Mouse (Mus musculus): ENCODE measurements at regions not wholly inside any gene's neighbourhood (a gene's known extent, or its start where the extent isn't known, plus 50 kb on each side); places are given as distances from the start of the nearest gene placed in this dataset.

DNA sequence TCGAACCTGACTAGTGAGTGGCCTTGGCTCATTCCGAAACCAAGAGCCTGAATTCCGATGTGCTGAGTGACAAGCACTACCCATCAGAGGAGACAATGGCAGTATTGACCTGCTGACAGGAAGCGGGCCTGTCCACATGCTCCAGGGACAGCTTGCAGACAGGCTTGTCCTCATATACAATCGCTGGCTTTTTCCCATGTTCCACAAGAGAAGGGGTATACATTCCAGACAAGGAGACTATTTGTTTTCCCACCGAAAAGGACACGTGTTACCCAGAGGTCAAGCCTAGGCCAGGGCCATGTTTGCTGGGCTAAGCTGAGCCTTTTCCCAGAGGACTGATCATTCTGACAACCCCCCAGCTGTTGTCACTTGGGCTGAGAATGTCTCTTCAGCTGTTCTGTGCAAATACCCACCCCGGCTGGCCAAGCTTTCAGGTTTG is 77.5 kb upstream of the Spon1 start:
- TF ChIP-seq EP300 (IDR thresholded peaks at IDR 0.05; ENCODE audit: low read depth) (no peak), CTCF (IDR thresholded peaks at IDR 0.05; ENCODE audit: low read depth) (no peak)
- Histone ChIP-seq H3K4me1 (ENCODE audit: control insufficient read depth, insufficient read depth) (no peaks in the 10 kb centered on the region), H3K27me3 (ENCODE audit: control insufficient read depth, insufficient read depth, low read length) (no peaks in the 10 kb centered on the region), H3K4me2 (ENCODE audit: low read depth, low read length) (no peak overlapping the region), H3K9ac (replicated peaks; ENCODE audit: low read depth, low read length) (no peak overlapping the region), H3K27ac (ENCODE audit: low read depth) (no peak overlapping the region), H3K9me3 (replicated peaks; ENCODE audit: control insufficient read depth, low read length) (no peaks in the 10 kb centered on the region), H3K4me3 (ENCODE audit: low read depth, low read length) (no peak overlapping the region), H3K36me3 (replicated peaks; ENCODE audit: control insufficient read depth, insufficient read depth, low read length) (no peaks in the 10 kb centered on the region)
- WGBS: 24% methylated on average over 8 of the region's 8 CpGs
- ATAC-seq (ENCODE audit: insufficient read depth, low read depth) (peak; percentile 44; the same call in 1 of the 2 replicates), DNase-seq (ENCODE audit: low spot score) (no peak)

DNA sequence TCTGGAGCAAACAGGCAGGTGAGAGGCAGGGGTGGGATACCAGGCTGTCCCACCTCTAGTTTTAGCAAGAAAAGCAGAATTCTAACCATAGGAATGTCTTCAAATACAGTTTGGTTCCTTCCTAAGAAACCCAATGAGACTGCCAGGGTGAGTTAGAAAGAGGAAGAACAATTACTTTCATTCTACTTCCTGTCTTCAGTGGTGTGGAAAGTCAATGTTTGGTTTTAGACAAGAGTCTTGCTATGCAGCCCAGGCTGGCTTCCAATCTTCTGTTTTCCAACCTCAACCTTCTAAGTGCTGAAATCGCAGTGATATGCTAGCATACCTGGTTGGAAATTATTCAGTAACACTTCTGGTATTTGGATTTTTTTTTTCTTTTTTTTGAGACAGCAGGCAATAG is 77.1 kb upstream of the Spon1 start:
- Histone ChIP-seq H3K4me2 (ENCODE audit: low read depth, low read length) (no peak overlapping the region), H3K27me3 (ENCODE audit: control insufficient read depth, insufficient read depth, low read length) (no peaks in the 10 kb centered on the region), H3K36me3 (replicated peaks; ENCODE audit: control insufficient read depth, insufficient read depth, low read length) (no peaks in the 10 kb centered on the region), H3K27ac (ENCODE audit: low read depth) (no peak overlapping the region), H3K4me1 (ENCODE audit: control insufficient read depth, insufficient read depth) (no peaks in the 10 kb centered on the region), H3K9me3 (replicated peaks; ENCODE audit: control insufficient read depth, low read length) (no peaks in the 10 kb centered on the region), H3K4me3 (ENCODE audit: low read depth, low read length) (no peak overlapping the region), H3K9ac (replicated peaks; ENCODE audit: low read depth, low read length) (no peak overlapping the region)
- no peak for ATAC-seq (ENCODE audit: insufficient read depth, low read depth)
- 80% methylated on average over 1 of the region's 1 CpGs for WGBS
- no peak for TF ChIP-seq CTCF (IDR thresholded peaks at IDR 0.05; ENCODE audit: low read depth)
- no peak for TF ChIP-seq EP300 (IDR thresholded peaks at IDR 0.05; ENCODE audit: low read depth)
- DNase-seq (ENCODE audit: low spot score): no peak

- no peak overlapping the region for H3K27ac ChIP-seq (ENCODE audit: low read depth)
- 80% methylated on average over 2 of the region's 2 CpGs for WGBS
- TF ChIP-seq EP300 (IDR thresholded peaks at IDR 0.05; ENCODE audit: low read depth): no peak
- no peak for TF ChIP-seq CTCF (IDR thresholded peaks at IDR 0.05; ENCODE audit: low read depth)
Measured at GRCm38 (mm10) chr7:113689131-113689530, 76.7 kb upstream of the Spon1 start.

DNA sequence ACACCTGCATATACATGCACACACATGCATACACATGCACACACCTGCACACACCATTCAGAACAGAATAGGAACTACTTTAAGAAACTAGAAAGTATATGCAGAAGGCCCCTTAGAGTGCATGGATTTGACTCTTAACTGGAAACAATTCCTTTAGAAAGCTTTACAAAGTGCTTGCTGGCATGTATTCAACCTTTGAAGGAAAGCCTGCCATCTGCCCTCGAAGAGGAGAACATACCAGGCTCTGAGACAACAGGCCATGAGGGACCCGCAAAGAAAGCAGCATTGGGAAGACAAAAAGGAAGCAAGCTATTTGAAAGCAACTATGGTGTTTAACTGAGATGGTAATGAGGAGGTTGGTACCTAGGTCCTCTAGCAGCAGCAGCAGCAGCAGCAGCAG is 74.0 kb upstream of the Spon1 start:
- Histone ChIP-seq H3K27me3 (ENCODE audit: control insufficient read depth, insufficient read depth, low read length) (no peaks in the 10 kb centered on the region), H3K4me2 (ENCODE audit: low read depth, low read length) (no peak overlapping the region), H3K9me3 (replicated peaks; ENCODE audit: control insufficient read depth, low read length) (no peaks in the 10 kb centered on the region), H3K4me3 (ENCODE audit: low read depth, low read length) (no peak overlapping the region), H3K36me3 (replicated peaks; ENCODE audit: control insufficient read depth, insufficient read depth, low read length) (no peaks in the 10 kb centered on the region), H3K9ac (replicated peaks; ENCODE audit: low read depth, low read length) (no peak overlapping the region), H3K4me1 (ENCODE audit: control insufficient read depth, insufficient read depth) (no peaks in the 10 kb centered on the region), H3K27ac (ENCODE audit: low read depth) (no peak overlapping the region)
- DNase-seq (ENCODE audit: low spot score) (no peak), ATAC-seq (ENCODE audit: insufficient read depth, low read depth) (no peak)
- TF ChIP-seq CTCF (IDR thresholded peaks at IDR 0.05; ENCODE audit: low read depth): no peak
- WGBS: 28% methylated on average over 2 of the region's 2 CpGs

More at GRCm38 (mm10) chr7:113689131-113689530, 76.7 kb upstream of the Spon1 start:
- no peaks in the 10 kb centered on the region for H3K27me3 ChIP-seq (ENCODE audit: control insufficient read depth, insufficient read depth, low read length)
- no peaks in the 10 kb centered on the region for H3K9me3 ChIP-seq (replicated peaks; ENCODE audit: control insufficient read depth, low read length)
- H3K9ac ChIP-seq (replicated peaks; ENCODE audit: low read depth, low read length): no peak overlapping the region
- DNase-seq (ENCODE audit: low spot score): no peak
- H3K4me3 ChIP-seq (ENCODE audit: low read depth, low read length): no peak overlapping the region
- H3K36me3 ChIP-seq (replicated peaks; ENCODE audit: control insufficient read depth, insufficient read depth, low read length): no peaks in the 10 kb centered on the region
- no peak for ATAC-seq (ENCODE audit: insufficient read depth, low read depth)
- no peaks in the 10 kb centered on the region for H3K4me1 ChIP-seq (ENCODE audit: control insufficient read depth, insufficient read depth)
- no peak overlapping the region for H3K4me2 ChIP-seq (ENCODE audit: low read depth, low read length)

DNA sequence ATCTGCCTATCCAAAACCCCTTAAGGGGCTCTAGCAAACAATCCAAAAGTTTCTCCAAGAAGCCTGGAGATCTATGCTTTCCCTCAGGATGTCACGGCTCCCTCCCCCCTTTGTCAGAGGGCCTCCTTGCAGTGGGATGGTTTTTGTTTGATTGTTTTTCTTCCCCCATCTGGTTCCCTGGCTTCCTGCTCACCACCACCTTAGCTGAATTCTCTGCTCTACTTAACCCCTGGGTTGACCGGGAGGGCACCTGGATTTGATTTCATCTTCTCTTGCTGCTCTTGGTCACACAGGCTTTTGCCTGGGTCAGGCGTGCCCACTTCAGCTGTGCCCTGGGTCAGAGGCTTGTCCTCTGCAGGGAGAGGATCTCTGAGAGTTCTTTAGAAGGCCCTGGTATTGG is 72.3 kb upstream of the Spon1 start:
- DNase-seq (ENCODE audit: low spot score) (no peak), ATAC-seq (ENCODE audit: insufficient read depth, low read depth) (no peak)

DNA sequence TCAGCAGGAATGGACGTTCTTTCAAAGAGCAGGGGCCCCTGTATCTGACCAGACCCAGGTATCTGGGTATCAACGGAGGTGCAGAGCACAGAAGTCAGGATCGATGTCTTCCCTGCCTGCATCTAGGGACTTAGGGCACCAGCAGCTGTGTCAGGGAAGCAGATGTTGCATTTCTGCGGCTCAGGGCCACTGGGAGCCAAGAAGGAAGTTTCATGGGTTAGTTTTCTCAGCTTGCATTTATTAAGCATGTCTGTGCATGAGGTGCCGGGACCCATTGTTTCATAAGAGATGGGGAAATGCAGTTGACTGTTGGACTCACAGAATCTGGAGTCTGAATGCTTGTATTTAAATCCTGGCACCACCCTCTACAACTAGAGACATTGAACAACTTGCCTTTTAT is 71.3 kb upstream of the Spon1 start:
- WGBS: 65% methylated on average over 5 of the region's 5 CpGs
- no peak overlapping the region for H3K4me2 ChIP-seq (ENCODE audit: low read depth, low read length)
- TF ChIP-seq EP300 (IDR thresholded peaks at IDR 0.05; ENCODE audit: low read depth): no peak
- TF ChIP-seq CTCF (IDR thresholded peaks at IDR 0.05; ENCODE audit: low read depth): no peak
- no peak overlapping the region for H3K4me3 ChIP-seq (ENCODE audit: low read depth, low read length)
- ATAC-seq (ENCODE audit: insufficient read depth, low read depth) (no peak), DNase-seq (ENCODE audit: low spot score) (no peak)
- no peak overlapping the region for H3K27ac ChIP-seq (ENCODE audit: low read depth)
- no peaks in the 10 kb centered on the region for H3K4me1 ChIP-seq (ENCODE audit: control insufficient read depth, insufficient read depth)
- no peaks in the 10 kb centered on the region for H3K36me3 ChIP-seq (replicated peaks; ENCODE audit: control insufficient read depth, insufficient read depth, low read length)
- H3K9me3 ChIP-seq (replicated peaks; ENCODE audit: control insufficient read depth, low read length): no peaks in the 10 kb centered on the region
- H3K9ac ChIP-seq (replicated peaks; ENCODE audit: low read depth, low read length): no peak overlapping the region
- no peaks in the 10 kb centered on the region for H3K27me3 ChIP-seq (ENCODE audit: control insufficient read depth, insufficient read depth, low read length)

More for the DNA sequence above, 72.3 kb upstream of the Spon1 start:
- 67% methylated on average over 3 of the region's 3 CpGs for WGBS
- H3K4me1 ChIP-seq (ENCODE audit: control insufficient read depth, insufficient read depth): no peaks in the 10 kb centered on the region
- no peak for TF ChIP-seq EP300 (IDR thresholded peaks at IDR 0.05; ENCODE audit: low read depth)
- no peak for TF ChIP-seq CTCF (IDR thresholded peaks at IDR 0.05; ENCODE audit: low read depth)
- H3K9ac ChIP-seq (replicated peaks; ENCODE audit: low read depth, low read length): no peak overlapping the region
- H3K36me3 ChIP-seq (replicated peaks; ENCODE audit: control insufficient read depth, insufficient read depth, low read length): no peaks in the 10 kb centered on the region
- H3K9me3 ChIP-seq (replicated peaks; ENCODE audit: control insufficient read depth, low read length): no peaks in the 10 kb centered on the region
- H3K4me2 ChIP-seq (ENCODE audit: low read depth, low read length): no peak overlapping the region
- H3K4me3 ChIP-seq (ENCODE audit: low read depth, low read length): no peak overlapping the region
- H3K27me3 ChIP-seq (ENCODE audit: control insufficient read depth, insufficient read depth, low read length): no peaks in the 10 kb centered on the region
- no peak overlapping the region for H3K27ac ChIP-seq (ENCODE audit: low read depth)
